Mouse (Mus musculus): ENCODE measurements around the gene Ccdc61. TPM values are rescaled to one million over a fixed set of nuclear protein-coding genes. Genes with fewer than 3 reads are reported as not detected.

Gene Ccdc61
- total RNA-seq (2017), result 12.6 and 15.5 TPM in 2 replicates

DNA sequence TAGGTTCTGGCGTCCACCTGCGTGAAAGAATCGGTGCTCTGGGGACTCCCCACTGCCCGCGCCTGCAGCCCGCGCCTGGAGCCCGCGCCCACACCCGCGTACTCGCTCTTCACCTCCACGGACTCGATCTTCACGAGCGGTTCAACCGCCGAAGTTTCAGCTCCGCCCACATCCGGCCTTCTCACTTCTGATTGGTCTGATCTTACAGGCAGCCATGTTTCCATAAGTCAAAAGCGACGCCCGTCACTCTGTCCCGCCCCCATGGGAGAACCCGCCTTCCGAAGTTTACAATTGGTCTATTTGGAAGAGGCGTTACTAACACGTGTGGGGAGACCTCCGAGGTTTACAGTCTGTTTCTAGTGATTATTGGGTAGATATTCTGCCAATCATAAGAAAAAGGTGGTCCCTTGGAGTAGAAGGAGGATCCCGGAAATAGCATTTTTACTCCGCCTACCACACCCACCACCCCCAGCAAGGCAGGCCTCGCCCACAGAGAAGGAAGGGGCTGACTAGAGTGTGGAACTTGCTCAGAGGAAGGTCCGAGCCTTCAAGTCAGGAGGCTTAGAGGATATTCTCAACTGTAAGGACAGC is at the start of gene Ccdc61:
Gene Ccdc61, minus strand, starts transcription at position 175 of the 591 bp plus-strand sequence.
- ATAC-seq (replicated peaks in 1 of 2; ENCODE audit: insufficient read depth in 1 of 2, low FRiP score in 2 of 2, low TSS enrichment in 1 of 2, low read depth in 1 of 2, poor library complexity in 2 of 2, severe bottlenecking in 2 of 2), result peak; percentile 98

DNA sequence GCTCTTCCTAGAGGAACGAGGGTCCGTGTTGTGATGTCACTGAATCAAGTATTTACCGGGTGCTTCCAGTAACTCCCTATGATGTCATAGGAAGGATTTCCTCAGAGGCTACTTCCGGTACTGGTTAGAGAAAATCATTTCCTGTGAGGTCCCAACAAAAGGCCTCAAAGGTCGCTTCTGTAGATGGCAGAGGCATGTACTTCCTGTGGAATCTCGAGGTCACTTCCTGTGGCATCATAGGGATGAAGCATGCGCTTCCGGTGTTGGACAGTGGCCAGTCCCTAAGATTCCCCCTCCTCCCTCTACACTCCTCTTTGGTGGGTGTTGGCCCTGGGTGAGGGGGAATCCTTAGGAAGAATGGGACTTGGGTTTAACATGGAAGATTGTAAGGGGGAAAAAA is 49.2 kb upstream of the Ccdc61 start:
- ATAC-seq (replicated peaks in 1 of 2; ENCODE audit: insufficient read depth in 1 of 2, low FRiP score in 2 of 2, low TSS enrichment in 1 of 2, low read depth in 1 of 2, poor library complexity in 2 of 2, severe bottlenecking in 2 of 2), result 0 out of 4 replicates have a peak, but pooled peaks have one; percentile 7 to 18

DNA sequence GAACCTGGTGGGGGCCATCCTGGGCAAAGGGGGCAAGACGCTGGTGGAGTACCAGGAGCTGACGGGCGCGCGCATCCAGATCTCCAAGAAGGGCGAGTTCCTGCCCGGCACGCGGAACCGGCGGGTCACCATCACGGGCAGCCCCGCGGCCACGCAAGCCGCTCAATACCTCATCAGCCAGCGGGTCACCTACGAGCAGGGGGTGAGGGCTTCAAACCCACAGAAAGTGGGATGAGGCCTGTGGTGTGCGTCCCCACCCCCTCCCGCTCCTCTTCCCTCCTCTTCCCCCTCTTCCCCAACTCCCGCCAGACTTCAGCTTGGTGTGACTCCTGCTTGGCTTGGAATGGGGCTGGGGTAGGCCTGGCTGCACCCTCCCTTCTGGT is 48.2 kb upstream of the Ccdc61 start:
- ATAC-seq (replicated peaks in 1 of 2; ENCODE audit: insufficient read depth in 1 of 2, low FRiP score in 2 of 2, low TSS enrichment in 1 of 2, low read depth in 1 of 2, poor library complexity in 2 of 2, severe bottlenecking in 2 of 2), result no peak

DNA sequence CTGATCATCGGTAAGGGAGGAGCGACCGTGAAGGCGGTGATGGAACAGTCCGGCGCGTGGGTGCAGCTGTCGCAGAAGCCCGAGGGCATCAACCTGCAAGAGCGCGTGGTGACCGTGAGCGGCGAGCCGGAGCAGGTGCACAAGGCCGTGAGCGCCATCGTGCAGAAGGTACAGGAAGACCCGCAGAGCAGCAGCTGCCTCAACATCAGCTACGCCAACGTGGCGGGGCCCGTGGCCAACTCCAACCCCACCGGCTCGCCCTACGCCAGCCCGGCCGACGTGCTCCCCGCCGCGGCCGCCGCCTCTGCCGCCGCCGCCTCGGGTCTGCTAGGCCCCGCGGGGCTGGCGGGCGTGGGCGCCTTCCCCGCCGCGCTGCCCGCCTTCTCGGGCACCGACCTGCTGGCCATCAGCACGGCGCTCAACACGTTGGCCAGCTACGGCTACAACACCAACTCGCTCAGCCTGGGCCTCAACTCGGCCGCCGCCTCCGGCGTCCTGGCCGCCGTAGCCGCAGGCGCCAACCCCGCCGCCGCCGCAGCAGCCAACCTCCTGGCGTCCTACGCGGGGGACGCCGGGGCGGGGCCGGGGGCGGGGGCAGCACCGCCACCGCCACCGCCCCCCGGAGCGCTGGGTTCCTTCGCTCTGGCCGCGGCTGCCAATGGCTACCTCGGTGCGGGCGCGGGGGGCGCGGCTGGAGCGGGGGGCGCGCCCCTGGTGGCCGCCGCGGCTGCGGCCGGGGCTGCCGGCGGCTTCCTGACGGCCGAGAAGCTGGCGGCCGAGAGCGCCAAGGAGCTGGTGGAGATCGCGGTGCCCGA is 47.6 kb upstream of the Ccdc61 start:
- peak; percentile 10 to 19; a peak in 1 of 4 replicates for ATAC-seq (replicated peaks in 1 of 2; ENCODE audit: insufficient read depth in 1 of 2, low FRiP score in 2 of 2, low TSS enrichment in 1 of 2, low read depth in 1 of 2, poor library complexity in 2 of 2, severe bottlenecking in 2 of 2)

DNA sequence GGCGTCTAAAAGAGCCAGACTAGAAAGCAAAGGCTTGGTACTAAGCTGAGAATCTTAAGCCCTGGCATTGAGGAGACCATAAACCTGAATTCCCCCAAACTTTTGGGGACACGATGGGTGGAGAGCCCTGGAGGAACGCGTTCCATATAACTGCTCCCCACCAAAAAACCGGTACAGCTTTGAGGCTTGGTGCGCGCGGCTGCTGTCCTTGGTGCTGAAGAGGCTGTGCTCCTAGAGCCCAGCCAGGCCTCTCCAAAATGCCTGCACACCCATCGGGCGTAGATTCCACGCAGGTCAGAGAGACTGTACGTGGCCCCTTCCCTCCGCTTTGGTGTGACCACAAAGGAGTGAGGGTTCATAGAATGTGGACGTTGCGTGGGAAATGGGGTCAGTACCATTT is 41.2 kb upstream of the Ccdc61 start:
- ATAC-seq (replicated peaks in 1 of 2; ENCODE audit: insufficient read depth in 1 of 2, low FRiP score in 2 of 2, low TSS enrichment in 1 of 2, low read depth in 1 of 2, poor library complexity in 2 of 2, severe bottlenecking in 2 of 2), result peak; percentile 71 to 76; a peak in 2 of 4 replicates

DNA sequence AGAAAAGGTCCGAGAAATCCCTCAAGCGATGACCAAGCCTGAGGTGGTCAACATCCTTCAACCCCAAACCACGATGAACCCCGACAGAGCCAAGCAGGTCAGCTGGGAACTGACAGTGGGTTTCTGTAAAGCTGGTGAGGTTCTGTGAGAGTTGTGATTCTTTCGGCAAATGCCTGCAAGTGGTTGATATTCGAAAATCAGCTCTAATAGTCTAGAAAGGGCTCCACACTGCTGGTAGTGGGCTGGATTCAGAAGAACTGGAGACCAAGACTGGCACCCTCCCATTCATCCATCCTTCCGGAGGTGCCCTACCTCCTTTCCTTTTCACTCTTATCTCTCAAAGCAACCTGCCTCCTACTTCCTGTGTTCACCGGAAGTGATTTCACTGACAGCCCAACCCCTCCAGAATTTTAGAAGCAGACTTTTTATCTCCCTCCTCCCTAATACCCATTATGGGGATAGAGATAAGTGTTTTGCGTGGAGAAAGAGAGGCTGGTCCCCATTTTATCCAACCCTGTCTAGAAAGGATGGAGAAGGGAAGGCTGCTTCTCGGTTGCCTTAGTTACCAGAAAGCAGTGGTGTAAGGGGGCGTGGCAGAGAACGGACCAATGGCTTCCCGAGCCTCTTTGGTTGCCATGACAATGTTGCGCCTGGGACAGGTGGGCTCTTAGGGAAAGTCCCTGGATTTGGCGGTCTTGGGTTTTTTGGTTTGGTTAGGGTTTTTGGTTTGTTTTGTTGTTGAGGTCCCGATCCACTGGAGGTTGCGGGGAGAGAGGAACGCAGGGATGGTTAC is 40.5 kb upstream of the Ccdc61 start:
- peak; percentile 65 to 79 for ATAC-seq (replicated peaks in 1 of 2; ENCODE audit: insufficient read depth in 1 of 2, low FRiP score in 2 of 2, low TSS enrichment in 1 of 2, low read depth in 1 of 2, poor library complexity in 2 of 2, severe bottlenecking in 2 of 2)

DNA sequence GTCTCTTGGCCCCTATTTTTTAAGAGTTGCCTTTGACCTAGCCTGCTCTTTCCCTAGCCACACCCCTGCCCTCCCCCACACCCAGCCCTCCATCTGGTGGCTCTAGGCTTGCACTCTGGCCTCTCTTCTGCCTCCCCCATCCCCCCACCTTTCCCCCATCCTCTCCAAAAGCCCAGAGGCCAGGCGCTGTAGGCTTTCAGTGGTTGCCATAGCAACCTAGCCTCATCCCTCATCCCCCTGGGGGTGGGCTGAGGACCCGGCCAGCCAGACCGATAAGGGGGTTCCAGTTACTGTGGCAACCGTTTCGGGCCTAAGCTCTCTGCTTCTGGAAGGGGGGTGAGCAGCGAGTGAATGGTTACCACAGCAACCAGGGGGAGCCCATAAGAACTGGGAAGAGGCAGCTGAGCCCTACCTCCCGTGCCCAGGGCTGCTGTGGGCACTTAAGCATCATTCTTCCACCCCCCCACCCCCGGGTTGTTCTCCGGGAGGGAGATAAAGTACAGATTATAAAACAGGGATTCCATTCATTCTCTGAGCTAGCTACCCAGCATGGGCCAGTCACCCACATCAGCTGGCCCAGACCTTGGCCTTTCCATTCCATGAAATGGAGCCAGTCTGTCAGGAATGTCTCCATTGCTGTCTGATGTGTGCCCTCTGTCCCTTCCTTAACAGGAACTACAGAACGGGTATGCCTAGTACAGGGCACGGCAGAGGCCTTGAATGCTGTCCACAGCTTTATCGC is 39.7 kb upstream of the Ccdc61 start:
- ATAC-seq (replicated peaks in 1 of 2; ENCODE audit: insufficient read depth in 1 of 2, low FRiP score in 2 of 2, low TSS enrichment in 1 of 2, low read depth in 1 of 2, poor library complexity in 2 of 2, severe bottlenecking in 2 of 2), result no peak

DNA sequence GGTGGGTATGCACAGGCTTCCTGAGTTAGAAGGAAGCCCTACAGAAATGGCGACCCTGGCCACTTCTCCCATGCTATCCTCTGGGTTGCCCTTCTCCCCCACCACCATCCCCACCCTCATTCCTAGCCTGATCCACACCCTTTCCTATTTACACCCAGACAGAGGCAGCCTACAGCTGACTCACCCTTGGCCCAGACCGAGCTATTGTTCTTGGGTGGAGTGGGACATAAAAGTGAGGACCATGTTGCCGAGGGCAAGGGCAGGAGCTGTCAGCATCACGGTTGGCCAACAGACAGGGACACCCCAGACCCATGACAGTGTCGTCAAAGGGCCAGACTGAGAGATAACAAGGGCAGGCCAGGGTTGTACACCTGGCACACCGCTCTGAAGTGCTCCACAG is 37.9 kb upstream of the Ccdc61 start:
- no peak for ATAC-seq (replicated peaks in 1 of 2; ENCODE audit: insufficient read depth in 1 of 2, low FRiP score in 2 of 2, low TSS enrichment in 1 of 2, low read depth in 1 of 2, poor library complexity in 2 of 2, severe bottlenecking in 2 of 2)

DNA sequence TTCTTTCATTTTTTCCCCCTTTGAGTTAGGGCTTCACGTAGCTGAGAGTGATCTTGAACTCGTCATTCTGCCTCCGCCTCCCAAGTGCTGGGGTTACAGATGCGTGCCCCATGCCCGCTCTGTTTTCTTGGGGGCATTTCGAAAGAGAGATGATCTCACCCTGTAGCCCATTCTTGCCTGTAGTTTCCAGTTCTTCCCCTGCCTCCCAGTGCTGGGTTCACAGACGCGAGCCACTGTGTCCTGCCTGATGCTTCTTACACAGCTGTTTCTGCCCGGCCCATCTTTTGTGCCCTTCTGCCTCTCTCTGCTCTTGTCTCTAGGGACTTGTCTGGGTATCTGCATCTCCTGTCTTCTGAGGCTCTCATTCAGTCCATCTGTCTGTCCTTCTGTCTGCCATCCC is 32.6 kb upstream of the Ccdc61 start:
- no peak for ATAC-seq (replicated peaks in 1 of 2; ENCODE audit: insufficient read depth in 1 of 2, low FRiP score in 2 of 2, low TSS enrichment in 1 of 2, low read depth in 1 of 2, poor library complexity in 2 of 2, severe bottlenecking in 2 of 2)

DNA sequence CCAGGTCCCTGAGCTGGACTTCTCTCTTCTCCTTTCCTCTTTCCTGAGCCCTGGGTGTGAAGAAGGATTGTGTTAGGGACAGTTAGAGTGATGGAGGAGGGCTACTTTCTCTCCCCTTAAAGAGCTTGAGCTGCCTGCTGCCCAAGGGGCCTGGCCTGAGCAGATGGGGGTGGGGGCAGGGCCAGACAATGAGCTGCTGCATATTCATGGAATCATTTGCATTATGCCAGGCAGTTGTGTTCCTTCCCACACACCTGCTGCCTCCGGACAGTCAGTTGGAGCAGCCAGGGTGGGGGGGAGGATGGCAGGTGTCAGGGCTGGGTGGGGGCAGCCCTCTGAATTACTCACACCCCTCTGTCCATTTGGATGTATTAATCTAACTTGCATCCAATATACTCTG is 32.2 kb upstream of the Ccdc61 start:
- ATAC-seq (replicated peaks in 1 of 2; ENCODE audit: insufficient read depth in 1 of 2, low FRiP score in 2 of 2, low TSS enrichment in 1 of 2, low read depth in 1 of 2, poor library complexity in 2 of 2, severe bottlenecking in 2 of 2), result no peak

DNA sequence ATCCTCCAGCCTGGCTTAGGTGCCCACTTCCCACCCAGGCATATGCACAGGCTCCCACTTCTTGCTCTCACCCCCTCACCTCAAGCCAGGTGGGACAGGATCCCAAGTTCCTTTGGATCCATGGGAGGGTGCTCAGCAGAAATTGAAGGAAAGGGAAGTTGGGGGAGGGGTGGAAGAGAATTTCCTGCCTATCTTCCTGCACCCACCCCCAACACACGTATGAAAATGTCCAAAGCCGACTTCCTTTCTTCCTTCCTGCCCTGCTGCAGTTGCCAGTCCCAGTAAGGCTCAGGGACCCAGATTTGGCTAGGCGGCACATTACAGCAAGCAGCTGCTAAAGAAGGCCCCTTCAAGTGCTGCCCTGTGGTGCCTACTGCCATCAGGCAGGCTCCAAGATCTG is 17.5 kb upstream of the Ccdc61 start:
- ATAC-seq (replicated peaks in 1 of 2; ENCODE audit: insufficient read depth in 1 of 2, low FRiP score in 2 of 2, low TSS enrichment in 1 of 2, low read depth in 1 of 2, poor library complexity in 2 of 2, severe bottlenecking in 2 of 2), result no peak

DNA sequence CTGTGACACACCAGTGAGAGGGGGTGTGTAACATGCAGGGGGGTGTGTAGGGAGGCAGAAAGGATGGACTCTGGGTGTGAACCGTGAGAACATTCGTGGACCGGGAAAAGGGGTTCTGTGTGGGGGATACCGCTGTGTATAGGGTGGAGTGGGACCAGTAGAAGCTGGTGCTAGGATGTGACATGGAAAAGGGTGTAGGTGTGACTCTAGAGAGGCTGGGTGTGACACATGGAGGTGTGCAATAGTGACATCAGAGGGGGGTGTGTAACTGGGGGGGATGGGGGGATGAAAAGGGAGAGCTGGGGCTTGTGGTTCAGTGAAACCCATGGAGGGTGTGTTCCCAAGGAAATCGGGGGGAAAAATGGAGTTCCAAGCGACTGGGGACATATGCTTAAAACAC is 16.7 kb upstream of the Ccdc61 start:
- no peak for ATAC-seq (replicated peaks in 1 of 2; ENCODE audit: insufficient read depth in 1 of 2, low FRiP score in 2 of 2, low TSS enrichment in 1 of 2, low read depth in 1 of 2, poor library complexity in 2 of 2, severe bottlenecking in 2 of 2)

DNA sequence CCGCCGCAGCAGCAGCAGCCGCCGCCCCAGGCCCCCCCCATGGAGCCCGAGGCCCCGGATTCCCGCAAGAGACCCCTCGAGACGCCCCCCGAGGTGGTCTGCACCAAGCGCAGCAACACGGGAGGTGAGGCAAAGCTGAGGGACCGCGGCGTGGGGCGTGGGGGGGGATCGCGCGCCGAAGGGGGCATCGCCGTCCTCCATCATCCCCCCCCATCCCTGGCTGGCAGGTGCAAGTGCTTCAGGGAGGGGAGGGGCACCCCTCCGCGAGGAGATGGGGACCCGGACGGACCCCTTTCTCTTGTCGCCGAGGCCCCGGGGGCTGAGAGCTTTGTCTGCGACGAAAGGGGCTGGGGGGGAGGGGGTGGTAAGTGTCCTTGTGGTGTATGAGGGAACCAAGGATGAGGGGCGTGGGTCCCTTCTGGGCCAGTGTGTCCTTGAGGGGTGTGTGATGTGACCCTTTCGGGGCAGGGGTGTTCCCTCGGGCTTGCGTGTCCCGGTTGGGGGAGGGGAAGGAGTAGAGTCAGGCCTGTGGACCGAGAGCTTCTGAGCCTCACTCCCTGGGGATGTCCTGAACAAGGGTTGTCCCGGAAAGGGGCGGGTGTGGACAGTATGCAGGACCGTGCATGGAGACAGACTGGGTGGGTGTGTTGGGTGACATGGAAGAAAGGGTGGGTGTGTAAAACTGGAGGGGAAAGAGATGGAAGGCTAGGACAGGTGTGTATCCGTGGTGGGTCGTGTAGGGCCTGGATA is 16.0 kb upstream of the Ccdc61 start:
- ATAC-seq (replicated peaks in 1 of 2; ENCODE audit: insufficient read depth in 1 of 2, low FRiP score in 2 of 2, low TSS enrichment in 1 of 2, low read depth in 1 of 2, poor library complexity in 2 of 2, severe bottlenecking in 2 of 2), result no peak

DNA sequence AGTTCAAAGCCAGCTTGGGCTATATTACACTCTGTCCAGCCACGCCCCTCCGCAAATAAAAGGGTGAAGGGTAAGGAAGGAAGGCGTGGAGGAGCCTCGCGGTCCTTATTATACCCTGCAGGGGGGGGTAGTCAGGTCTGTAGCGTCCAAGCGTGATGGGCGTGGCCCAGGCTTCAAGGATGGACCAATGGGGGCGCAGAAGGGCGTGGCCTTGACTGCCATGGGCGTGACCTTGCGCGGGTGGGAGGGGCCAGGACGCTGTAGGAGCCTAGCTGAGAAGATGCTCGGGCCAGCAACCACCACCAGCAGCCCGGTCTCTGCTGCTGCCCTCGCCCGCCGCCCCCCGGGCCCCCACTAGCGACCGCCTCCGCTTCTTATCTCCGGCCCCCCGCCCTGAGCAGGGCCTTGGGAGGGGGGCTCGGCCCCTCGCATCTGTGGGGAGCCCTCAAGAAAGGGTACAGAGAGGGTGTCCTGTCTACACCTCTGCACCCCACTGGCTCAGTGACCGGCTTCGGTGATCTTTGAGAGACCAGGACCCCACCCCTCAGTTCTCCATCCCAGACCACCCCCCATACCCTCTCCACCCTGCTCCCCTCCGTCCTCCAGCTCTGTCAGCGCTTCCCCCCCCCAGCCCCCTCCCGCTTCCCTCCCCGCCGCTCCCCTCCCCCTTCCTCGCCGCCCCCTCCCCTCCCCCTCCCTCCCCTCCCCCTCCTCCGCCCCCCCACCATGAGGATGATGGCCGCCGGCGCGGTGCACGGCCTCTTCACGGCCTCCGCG is 15.1 kb upstream of the Ccdc61 start, which contains the start of gene Nova2:
Gene Nova2, plus strand, starts transcription at position 727 of the 777 bp plus-strand sequence.
- peak; percentile 64 to 71 for ATAC-seq (replicated peaks in 1 of 2; ENCODE audit: insufficient read depth in 1 of 2, low FRiP score in 2 of 2, low TSS enrichment in 1 of 2, low read depth in 1 of 2, poor library complexity in 2 of 2, severe bottlenecking in 2 of 2)

DNA sequence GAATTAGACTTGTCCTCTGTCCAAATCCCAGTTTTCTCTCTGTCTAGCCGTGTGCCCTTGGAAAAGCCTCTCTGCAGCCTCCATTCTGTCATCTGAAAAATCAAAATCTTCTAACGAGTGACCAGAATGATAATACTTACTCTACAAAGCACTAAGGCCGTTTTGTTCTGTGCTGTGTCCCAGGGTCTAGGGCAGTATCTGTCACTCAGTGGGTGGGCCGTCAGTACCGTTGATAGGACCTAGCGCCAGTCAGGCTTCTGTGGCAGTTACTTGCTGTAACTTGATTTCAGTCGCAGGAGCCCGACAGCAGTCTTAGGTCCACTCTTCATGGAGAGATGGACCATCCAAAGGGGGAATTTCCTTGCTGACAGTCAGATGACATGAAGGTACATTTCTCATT is 14.1 kb upstream of the Ccdc61 start:
- no peak for ATAC-seq (replicated peaks in 1 of 2; ENCODE audit: insufficient read depth in 1 of 2, low FRiP score in 2 of 2, low TSS enrichment in 1 of 2, low read depth in 1 of 2, poor library complexity in 2 of 2, severe bottlenecking in 2 of 2)

DNA sequence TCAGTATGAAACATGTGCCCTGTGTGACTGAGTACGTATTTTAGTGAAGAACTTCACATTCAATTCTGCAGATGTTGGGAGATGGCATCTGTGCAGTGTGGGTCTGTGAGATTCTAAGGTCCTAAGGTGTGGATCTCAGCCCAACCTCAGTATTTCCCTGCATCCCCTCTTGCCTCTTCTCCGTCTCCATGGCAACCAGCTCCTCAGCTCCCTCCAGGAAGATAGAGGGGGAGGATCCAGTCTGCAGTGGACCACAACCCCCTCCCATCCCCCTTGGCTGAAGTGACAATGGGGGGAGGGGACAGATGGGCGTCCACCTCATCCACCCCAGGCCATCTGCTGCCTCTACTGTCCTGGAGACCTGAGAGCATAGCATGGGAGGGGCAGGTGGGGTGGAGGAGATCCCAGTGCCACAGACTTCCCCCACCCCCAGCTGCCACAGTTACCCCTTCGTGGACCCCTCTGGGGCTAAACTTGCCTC is 13.5 kb upstream of the Ccdc61 start:
- ATAC-seq (replicated peaks in 1 of 2; ENCODE audit: insufficient read depth in 1 of 2, low FRiP score in 2 of 2, low TSS enrichment in 1 of 2, low read depth in 1 of 2, poor library complexity in 2 of 2, severe bottlenecking in 2 of 2), result no peak
